Mouse (Mus musculus): ENCODE results near the gene Eif5.

GRCm38 (mm10) chr12:111524469-111524868 lies 13.3 kb upstream of the Eif5 start:
- TF ChIP-seq CTCF (IDR thresholded peaks at IDR 0.05; ENCODE audit: low read depth, low read length) (no peak), POLR2A (IDR thresholded peaks at IDR 0.05; ENCODE audit: extremely low read depth, insufficient read depth, low read length) (no peak)

Data from liver, adult 2 months (tissue).